Comparison of ENCODE assay signal across 8 mouse cellular contexts in the genomic region with DNA sequence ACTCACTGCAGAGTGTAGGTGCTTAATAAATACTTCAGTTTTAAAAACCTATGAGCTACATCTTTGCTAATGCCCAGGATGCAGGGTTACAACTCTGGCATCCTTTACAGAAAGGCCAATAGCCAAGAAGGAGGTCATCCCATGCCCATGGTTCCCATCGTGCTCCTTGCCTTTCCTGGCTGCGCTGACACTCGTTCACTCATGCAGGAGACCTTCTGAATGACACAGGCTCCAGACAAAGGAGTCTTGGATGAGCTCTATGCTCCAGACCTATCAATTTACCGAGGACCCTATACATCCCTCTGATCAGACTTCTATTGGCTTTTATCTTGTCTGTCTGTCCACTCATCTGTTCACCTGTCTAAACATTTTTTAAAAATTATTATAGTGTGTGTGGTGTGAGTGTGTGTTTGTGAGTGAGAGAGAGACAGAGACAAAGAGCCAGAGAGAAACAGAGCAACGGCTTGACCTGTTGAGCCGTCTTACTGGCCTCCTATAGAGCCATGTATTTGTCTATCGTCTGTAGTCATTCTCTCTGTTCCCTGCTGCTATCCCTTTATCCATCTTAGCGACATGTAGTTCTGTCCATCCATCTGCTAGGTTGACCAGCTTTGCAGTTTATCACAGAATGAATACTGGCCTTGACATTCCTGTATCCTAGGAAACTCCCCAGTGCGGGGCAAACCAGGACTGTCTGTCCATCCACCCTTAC. TPM values are rescaled to one million over a fixed set of nuclear protein-coding genes. Genes with fewer than 3 reads are reported as not detected.
DNase-seq lines count a peak whose midpoint lies in the region; ATAC-seq and TF ChIP-seq lines count a peak whose summit lies in the region.

No protein-coding gene starts in this region.

- no peak for TF ChIP-seq POLR2A in liver, adult 2 months (IDR thresholded peaks at IDR 0.05; ENCODE audit: extremely low read depth, insufficient read depth, low read length)

- peaks cover 19% of the 10 kb centered on the region for H3K4me1 ChIP-seq in liver, adult 2 months (ENCODE audit: control insufficient read depth, insufficient read depth, low read length)
- H3K4me1 ChIP-seq in embryonic facial prominence, embryonic 14.5 days (ENCODE audit: control insufficient read depth, insufficient read depth, low read length) = peaks cover 23% of the 10 kb centered on the region
- H3K4me1 ChIP-seq in intestine, embryonic 16.5 days (ENCODE audit: control insufficient read depth, insufficient read depth, low read length) = peaks cover 25% of the 10 kb centered on the region
- peaks cover 43% of the 10 kb centered on the region for H3K4me1 ChIP-seq in neural tube, embryonic 15.5 days

- H3K36me3 ChIP-seq in liver, adult 2 months (ENCODE audit: control insufficient read depth, insufficient read depth, low read length) = no peaks in the 10 kb centered on the region
- H3K36me3 ChIP-seq in embryonic facial prominence, embryonic 14.5 days (ENCODE audit: control insufficient read depth, insufficient read depth, low read length) = 0 out of 2 replicates have a peak, but pooled peaks cover 12% of the 10 kb centered on the region
- no peaks in the 10 kb centered on the region for H3K36me3 ChIP-seq in intestine, embryonic 16.5 days (ENCODE audit: control insufficient read depth, insufficient read depth, low read length)
- no peaks in the 10 kb centered on the region for H3K36me3 ChIP-seq in neural tube, embryonic 15.5 days

- no peak for ATAC-seq in embryonic facial prominence, embryonic 14.5 days (ENCODE audit: low read depth)
- ATAC-seq in intestine, embryonic 16.5 days = no peak
- ATAC-seq in neural tube, embryonic 15.5 days (ENCODE audit: low FRiP score) = peak; percentile 53

- DNase-seq in liver, adult 2 months (ENCODE audit: extremely low read depth, low read depth, low spot score) = no peak
- DNase-seq in liver = no peak
- no peak for DNase-seq in embryonic facial prominence, embryonic 14.5 days (ENCODE audit: low spot score)
- DNase-seq in adrenal gland, adult 2 months = no peak
- no peak for DNase-seq in kidney, adult 11 months
- DNase-seq in urinary bladder, adult 2 months (ENCODE audit: low spot score) = no peak

- no peaks in the 10 kb centered on the region for H3K9me3 ChIP-seq in embryonic facial prominence, embryonic 14.5 days (ENCODE audit: control insufficient read depth, low read length)
- H3K9me3 ChIP-seq in intestine, embryonic 16.5 days (ENCODE audit: control insufficient read depth, low read length) = no peaks in the 10 kb centered on the region
- H3K9me3 ChIP-seq in neural tube, embryonic 15.5 days (replicated peaks) = no peaks in the 10 kb centered on the region

- WGBS in liver, adult 2 months = 32% methylated on average over 9 of the region's 9 CpGs
- 32% methylated on average over 9 of the region's 9 CpGs for WGBS in embryonic facial prominence, embryonic 14.5 days
- 27% methylated on average over 9 of the region's 9 CpGs for WGBS in intestine, embryonic 16.5 days
- WGBS in neural tube, embryonic 15.5 days = 10% methylated on average over 9 of the region's 9 CpGs

- no peak for TF ChIP-seq CTCF in liver, adult 2 months (IDR thresholded peaks at IDR 0.05; ENCODE audit: low read depth, low read length)

- no peak overlapping the region for H3K27ac ChIP-seq in liver, adult 2 months (replicated peaks; ENCODE audit: insufficient read depth, low read depth, low read length)
- H3K27ac ChIP-seq in embryonic facial prominence, embryonic 14.5 days (replicated peaks; ENCODE audit: low read depth, low read length) = no peak overlapping the region; the same call in 1 of the 2 replicates
- peak overlapping the region; percentile 65 for H3K27ac ChIP-seq in intestine, embryonic 16.5 days (ENCODE audit: low read length)
- H3K27ac ChIP-seq in neural tube, embryonic 15.5 days (replicated peaks) = peak overlapping the region; percentile 97

- no peaks in the 10 kb centered on the region for H3K27me3 ChIP-seq in liver, adult 2 months (ENCODE audit: control insufficient read depth, insufficient read depth, low read length)
- H3K27me3 ChIP-seq in embryonic facial prominence, embryonic 14.5 days (replicated peaks; ENCODE audit: control insufficient read depth, insufficient read depth, low read length) = no peaks in the 10 kb centered on the region
- no peaks in the 10 kb centered on the region for H3K27me3 ChIP-seq in intestine, embryonic 16.5 days (replicated peaks; ENCODE audit: control insufficient read depth, insufficient read depth, low read length)
- H3K27me3 ChIP-seq in neural tube, embryonic 15.5 days (replicated peaks) = no peaks in the 10 kb centered on the region

- peak overlapping the region; percentile 65 for H3K4me2 ChIP-seq in embryonic facial prominence, embryonic 14.5 days (ENCODE audit: low read depth, low read length)
- H3K4me2 ChIP-seq in intestine, embryonic 16.5 days (ENCODE audit: low read depth, low read length) = peak overlapping the region; percentile 57
- peak overlapping the region; percentile 71 for H3K4me2 ChIP-seq in neural tube, embryonic 15.5 days

- 0 out of 2 replicates have a peak overlapping the region, but pooled peaks have one; percentile 2 for H3K4me3 ChIP-seq in liver, adult 2 months (ENCODE audit: insufficient read depth, low read depth, low read length)
- peak overlapping the region; percentile 95 for H3K4me3 ChIP-seq in embryonic facial prominence, embryonic 14.5 days (ENCODE audit: low read depth, low read length)
- peak overlapping the region; percentile 81 for H3K4me3 ChIP-seq in intestine, embryonic 16.5 days (ENCODE audit: low read length)
- H3K4me3 ChIP-seq in neural tube, embryonic 15.5 days (replicated peaks) = peak overlapping the region; percentile 86

- H3K9ac ChIP-seq in liver, adult 2 months (ENCODE audit: low read depth, low read length) = no peak overlapping the region
- H3K9ac ChIP-seq in embryonic facial prominence, embryonic 14.5 days (ENCODE audit: low read depth, low read length) = peak overlapping the region; percentile 98
- H3K9ac ChIP-seq in intestine, embryonic 16.5 days (ENCODE audit: low read depth, low read length) = peak overlapping the region; percentile 59
- H3K9ac ChIP-seq in neural tube, embryonic 15.5 days (replicated peaks) = peak overlapping the region; percentile 98

- H3K79me2 ChIP-seq in liver, adult 2 months (ENCODE audit: control insufficient read depth, insufficient read depth, low read length) = peaks cover 28% of the 10 kb centered on the region

RNA-seq across cellular contexts. Expression of a gene that starts 0.6 kb away (rescaled TPM):
- 78.6 and 87.2 TPM in 2 replicates for total RNA-seq in liver, adult 2 months (2014; rRNA removed)
- polyA plus RNA-seq in liver, adult 2 months (2012; rRNA removed) = 47.1 and 52.8 TPM in 2 replicates
- polyA plus RNA-seq in embryonic facial prominence, embryonic 14.5 days (2014; fragmentation: Nextera tagmentation; extraction: Ambion mirVana) = 74.7 and 103 TPM in 2 replicates
- polyA plus RNA-seq in intestine, embryonic 16.5 days (2015; fragmentation: Nextera tagmentation; extraction: Ambion mirVana) = 57.2 and 59.4 TPM in 2 replicates
- polyA plus RNA-seq in neural tube, embryonic 15.5 days (2015; fragmentation: Nextera tagmentation; extraction: Ambion mirVana) = 187 and 210 TPM in 2 replicates
- total RNA-seq in adrenal gland, adult 2 months (2021) = 10 to 100 TPM; 82.9 to 85.9 TPM
- polyA plus RNA-seq in adrenal gland, adult 2 months (2012; rRNA removed) = 73.4 and 92.1 TPM in 2 replicates
- 77.3 and 97.8 TPM in 2 replicates for polyA plus RNA-seq in urinary bladder, adult 2 months (2012; rRNA removed)

RNA-seq across cellular contexts. Expression of a gene that starts 25.2 kb away (rescaled TPM):
- 2.2 and 2.8 TPM in 2 replicates for total RNA-seq in liver, adult 2 months (2014; rRNA removed)
- 5.8 and 7.7 TPM in 2 replicates for polyA plus RNA-seq in liver, adult 2 months (2012; rRNA removed)
- polyA plus RNA-seq in embryonic facial prominence, embryonic 14.5 days (2014; fragmentation: Nextera tagmentation; extraction: Ambion mirVana) = 12.2 and 16.8 TPM in 2 replicates
- polyA plus RNA-seq in intestine, embryonic 16.5 days (2015; fragmentation: Nextera tagmentation; extraction: Ambion mirVana) = 11.3 and 14.5 TPM in 2 replicates
- 33.3 and 40.0 TPM in 2 replicates for polyA plus RNA-seq in neural tube, embryonic 15.5 days (2015; fragmentation: Nextera tagmentation; extraction: Ambion mirVana)
- total RNA-seq in adrenal gland, adult 2 months (2021) = 10 to 100 TPM; 11.1 to 12.0 TPM
- polyA plus RNA-seq in adrenal gland, adult 2 months (2012; rRNA removed) = 43.1 and 54.5 TPM in 2 replicates
- polyA plus RNA-seq in urinary bladder, adult 2 months (2012; rRNA removed) = 10.2 and 11.7 TPM in 2 replicates

RNA-seq across cellular contexts. Expression of a gene that starts 43.1 kb away (rescaled TPM):
- under 0.01 TPM in 1 of 2 replicates, not detected in the other for total RNA-seq in liver, adult 2 months (2014; rRNA removed)
- not detected in 2 replicates for polyA plus RNA-seq in liver, adult 2 months (2012; rRNA removed)
- polyA plus RNA-seq in embryonic facial prominence, embryonic 14.5 days (2014; fragmentation: Nextera tagmentation; extraction: Ambion mirVana) = 0.66 and 0.70 TPM in 2 replicates
- 0.47 and 0.61 TPM in 2 replicates for polyA plus RNA-seq in intestine, embryonic 16.5 days (2015; fragmentation: Nextera tagmentation; extraction: Ambion mirVana)
- polyA plus RNA-seq in neural tube, embryonic 15.5 days (2015; fragmentation: Nextera tagmentation; extraction: Ambion mirVana) = 8.2 and 10.8 TPM in 2 replicates
- total RNA-seq in adrenal gland, adult 2 months (2021) = 1 to 10 TPM; 2.2 to 2.3 TPM
- 4.9 and 7.2 TPM in 2 replicates for polyA plus RNA-seq in adrenal gland, adult 2 months (2012; rRNA removed)
- 0.19 and 0.23 TPM in 2 replicates for polyA plus RNA-seq in urinary bladder, adult 2 months (2012; rRNA removed)

Comparison
In these comparisons a context has a peak if more than half of its experiments do, and no peak if none do; other contexts are left out.
1. H3K27ac ChIP-seq: peak in intestine, embryonic 16.5 days (single experiment) and neural tube, embryonic 15.5 days (single experiment); none in liver, adult 2 months (single experiment) and embryonic facial prominence, embryonic 14.5 days (single experiment).
2. H3K4me3 ChIP-seq: peak in every context shown above with its lines; median percentile 95 in embryonic facial prominence, embryonic 14.5 days; 86 in neural tube, embryonic 15.5 days; 81 in intestine, embryonic 16.5 days; 2 in liver, adult 2 months.
3. Peak in every context shown above with its lines, with median percentiles within 50 percentile points of each other: H3K4me2 ChIP-seq.